Mouse (Mus musculus) C2C12 (cell line): ENCODE results near the gene Npc2.

Source experiments
- CEBPB ChIP-seq: IDR thresholded peaks from one replicate; pipeline ENCODE4 v1.6.1; 2011; ENCODE audit warnings: low read depth, mild to moderate bottlenecking, control low read depth, moderate library complexity
- CTCF ChIP-seq: IDR thresholded peaks from one replicate; pipeline ENCODE4 v1.5.1; 2011; ENCODE audit not compliant: control insufficient read depth, insufficient read depth, insufficient read length
- FOSL1 ChIP-seq: IDR thresholded peaks from one replicate; pipeline ENCODE4 v1.8.0; 2011; ENCODE audit warnings: mild to moderate bottlenecking, low read length; ENCODE audit not compliant: poor library complexity, insufficient read depth, severe bottlenecking
- MAX ChIP-seq: IDR thresholded peaks from one replicate; pipeline ENCODE4 v1.6.1; 2011; ENCODE audit warnings: mild to moderate bottlenecking, control low read depth
- MYOD1 ChIP-seq: IDR thresholded peaks from one replicate; pipeline ENCODE4 v1.6.1; 2011; ENCODE audit warnings: low read depth; ENCODE audit not compliant: control insufficient read depth, insufficient read length
- MYOG ChIP-seq: IDR thresholded peaks from one replicate; pipeline ENCODE4 v1.6.1; 2011; ENCODE audit not compliant: control insufficient read depth, insufficient read length; ENCODE audit errors: extremely low read depth
- USF1 ChIP-seq: IDR thresholded peaks from one replicate; pipeline ENCODE4 v1.6.1; 2011; ENCODE audit warnings: low read depth, mild to moderate bottlenecking, control low read depth, moderate library complexity

- no peak for TF ChIP-seq CTCF
- TF ChIP-seq USF1 = no peak
- no peak for TF ChIP-seq CEBPB
- TF ChIP-seq MYOG = no peak
- TF ChIP-seq FOSL1 = no peak
- no peak for TF ChIP-seq MYOD1
- no peak for TF ChIP-seq MAX
These were observed 13.9 kb downstream of the Npc2 start for GRCm38 (mm10) chr12:84759063-84759462.
